Mouse (Mus musculus) bone marrow macrophage, adult 2 months (primary cell): Measurements from ENCODE around the gene Thap8. TPM values are rescaled to one million over a fixed set of nuclear protein-coding genes. Genes with fewer than 3 reads are reported as not detected.

ENCODE experiments used
- H3K27ac ChIP-seq: 2 replicates; pipeline ENCODE4 v1.5.1; 2012; ENCODE audit warnings: low read depth, low read length; ENCODE audit not compliant: insufficient read depth
- H3K4me1 ChIP-seq: 2 replicates; pipeline ENCODE4 v1.6.1; 2012; ENCODE audit warnings: low read length; ENCODE audit not compliant: control insufficient read depth, insufficient read depth
- H3K4me3 ChIP-seq: 2 replicates; pipeline ENCODE4 v1.5.1; 2012; ENCODE audit warnings: mild to moderate bottlenecking, low read length, moderate library complexity; ENCODE audit not compliant: insufficient read depth
- CTCF ChIP-seq: IDR thresholded peaks from 2 replicates; pipeline ENCODE4 v1.5.1; 2012; ENCODE audit warnings: low read depth, mild to moderate bottlenecking, low read length, moderate library complexity
- POLR2A ChIP-seq: IDR thresholded peaks from 2 replicates; pipeline ENCODE4 v1.6.1; 2012; ENCODE audit warnings: mild to moderate bottlenecking, low read depth, low read length, borderline replicate concordance
- polyA plus RNA-seq: library from polyadenylated mRNA; stranded (reverse); fragments of >200 nt; gene quantifications from 2 replicates; pipeline ENCODE4 v1.2.4, GENCODE M21; 2012; ENCODE audit not compliant: missing spikeins, insufficient read depth, insufficient read length

Gene Thap8
- polyA plus RNA-seq, 1 experiment, result 0.55 TPM

DNA sequence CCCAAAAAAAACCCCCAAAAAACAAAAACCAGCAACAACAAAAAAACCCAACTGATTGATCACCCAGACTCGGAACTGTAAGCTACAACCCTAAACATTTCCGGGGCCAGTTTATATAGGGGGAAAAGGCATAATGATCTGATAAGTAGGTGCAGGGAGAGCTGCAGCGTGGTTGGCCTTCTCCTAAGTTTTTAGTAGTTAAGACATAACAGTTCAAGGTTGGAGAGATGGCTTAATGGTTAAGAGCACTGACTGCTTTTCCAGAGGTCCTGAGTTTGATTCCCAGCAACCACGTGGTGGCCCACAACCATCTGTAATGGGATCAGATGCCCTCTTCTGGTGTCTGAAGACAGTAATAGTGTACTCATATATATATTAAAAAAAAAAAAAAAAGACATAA, 1.6 kb downstream of the Thap8 start:
- peak overlapping the region; percentile 94; the same call in 1 of the 2 replicates for H3K27ac ChIP-seq
- TF ChIP-seq POLR2A (no peak), CTCF (no peak)
- H3K4me1 ChIP-seq, result peaks cover 34% of the 10 kb centered on the region
- no peak overlapping the region for H3K4me3 ChIP-seq

DNA sequence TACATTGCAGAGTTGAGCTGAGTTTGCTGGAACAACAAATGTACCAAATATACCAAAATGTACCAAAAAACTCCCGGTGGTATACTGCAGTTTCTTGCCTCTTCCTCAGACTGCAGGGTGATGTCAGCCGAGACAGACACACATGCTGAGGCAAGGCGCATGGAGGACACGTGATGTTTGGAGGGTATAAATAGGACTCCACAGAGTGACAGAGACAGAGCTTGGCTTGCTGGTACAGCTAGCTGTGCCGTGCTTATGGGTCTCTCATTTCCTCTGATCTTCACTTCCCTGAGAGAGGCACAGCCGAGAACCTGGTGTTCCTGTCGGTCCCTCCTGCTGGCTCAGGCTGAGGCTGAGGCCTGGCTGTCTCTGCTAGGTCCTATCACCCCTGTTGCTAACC, 2.8 kb downstream of the Thap8 start:
- Histone ChIP-seq H3K27ac (peak overlapping the region; percentile 67), H3K4me1 (peaks cover 40% of the 10 kb centered on the region), H3K4me3 (no peak overlapping the region)
- TF ChIP-seq CTCF (no peak), POLR2A (no peak)

DNA sequence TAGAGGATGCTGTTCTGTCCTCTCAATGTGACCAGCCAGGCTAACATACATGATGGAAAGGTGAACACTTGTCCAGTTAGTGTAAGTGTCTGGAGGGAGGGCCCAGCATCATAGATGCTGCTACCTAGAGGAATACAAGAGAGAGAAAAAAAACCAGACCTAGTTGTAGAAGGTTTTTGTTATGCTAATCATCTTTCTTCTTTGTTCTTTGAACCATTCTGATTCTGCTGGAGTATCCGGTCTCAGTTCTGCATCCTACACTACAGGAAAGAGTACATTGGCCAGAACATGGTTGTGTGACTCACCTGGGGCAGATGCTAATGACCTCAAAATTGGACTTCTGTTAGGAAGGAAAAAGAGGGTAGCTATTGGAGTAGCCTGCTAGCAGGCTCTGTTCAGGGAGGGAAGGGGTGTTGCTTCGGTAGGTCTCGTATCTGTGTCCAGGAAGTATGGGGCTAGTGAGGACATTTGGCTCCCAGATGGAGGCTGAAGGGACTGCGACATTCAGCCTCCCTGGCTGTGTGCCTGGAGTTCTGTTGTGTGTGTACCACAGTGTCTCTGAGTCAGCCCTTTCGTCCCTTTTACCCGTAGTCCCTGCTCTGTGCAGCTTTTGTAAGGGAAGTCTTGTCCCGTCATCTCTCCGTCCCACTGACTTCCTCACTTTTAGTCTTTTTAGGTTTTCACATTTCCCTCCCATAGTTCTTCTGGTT, 7.0 kb downstream of the Thap8 start:
- TF ChIP-seq CTCF (no peak), POLR2A (no peak)
- Histone ChIP-seq H3K4me3 (no peak overlapping the region), H3K27ac (peak overlapping the region; percentile 1; the same call in 1 of the 2 replicates), H3K4me1 (peaks cover 24% of the 10 kb centered on the region)

DNA sequence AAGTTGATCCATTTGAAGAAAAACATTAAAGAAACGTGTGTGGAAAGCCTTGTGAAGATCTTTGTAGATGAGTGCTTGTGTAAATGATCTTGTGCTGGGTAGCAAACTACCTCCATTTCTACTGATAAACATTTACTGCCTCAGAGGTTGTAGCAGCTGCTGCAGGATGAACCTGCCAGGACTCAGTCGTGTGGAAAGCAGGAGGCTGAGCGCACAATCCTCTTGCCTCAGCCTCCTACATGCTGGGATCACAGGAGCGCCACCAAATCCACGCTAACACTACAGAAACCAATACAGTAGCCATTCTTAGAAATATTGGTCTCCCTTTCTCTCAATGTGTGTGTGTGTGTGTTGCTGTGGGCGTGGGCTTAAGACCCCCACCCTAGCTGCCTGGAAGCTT, 8.2 kb downstream of the Thap8 start:
- TF ChIP-seq POLR2A, result no peak
- no peak for TF ChIP-seq CTCF
- no peak overlapping the region for H3K4me3 ChIP-seq

DNA sequence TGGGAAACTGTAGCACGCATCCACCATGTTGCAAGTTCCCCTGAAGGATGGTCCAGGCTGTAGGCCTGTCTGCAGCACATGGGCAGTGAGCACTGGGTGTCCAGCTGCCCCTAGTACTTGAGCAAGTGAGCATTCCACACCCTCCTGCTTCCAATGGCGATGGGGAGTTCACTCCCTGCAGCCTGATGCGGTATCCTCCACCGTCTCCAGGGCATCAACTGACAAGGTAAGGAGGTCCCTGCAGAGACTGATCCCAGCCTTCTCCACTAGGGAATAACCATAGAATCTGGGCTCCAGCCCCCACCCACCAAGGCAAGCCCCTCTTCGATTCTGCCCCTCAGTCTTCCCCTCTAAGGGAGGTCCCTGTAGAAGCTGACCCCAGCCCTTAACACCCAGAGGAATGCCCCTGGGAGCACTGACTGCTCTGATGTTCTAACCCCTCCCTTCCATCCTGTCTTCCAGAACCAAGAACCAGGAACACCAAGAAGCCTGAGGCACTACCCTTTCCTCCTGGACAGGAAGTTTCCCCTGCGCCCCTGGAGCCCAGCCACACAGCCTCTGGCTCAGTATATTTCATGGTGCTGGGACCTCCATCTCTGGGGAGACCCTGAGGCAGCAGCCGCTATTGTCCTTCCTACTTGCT, 9.3 kb downstream of the Thap8 start:
- no peak overlapping the region for H3K4me3 ChIP-seq
- H3K4me1 ChIP-seq, result peaks cover 14% of the 10 kb centered on the region
- no peak overlapping the region for H3K27ac ChIP-seq
- TF ChIP-seq POLR2A (no peak), CTCF (no peak)

More for the DNA sequence above, 8.2 kb downstream of the Thap8 start:
- H3K4me1 ChIP-seq, result peaks cover 15% of the 10 kb centered on the region
- H3K27ac ChIP-seq, result no peak overlapping the region

DNA sequence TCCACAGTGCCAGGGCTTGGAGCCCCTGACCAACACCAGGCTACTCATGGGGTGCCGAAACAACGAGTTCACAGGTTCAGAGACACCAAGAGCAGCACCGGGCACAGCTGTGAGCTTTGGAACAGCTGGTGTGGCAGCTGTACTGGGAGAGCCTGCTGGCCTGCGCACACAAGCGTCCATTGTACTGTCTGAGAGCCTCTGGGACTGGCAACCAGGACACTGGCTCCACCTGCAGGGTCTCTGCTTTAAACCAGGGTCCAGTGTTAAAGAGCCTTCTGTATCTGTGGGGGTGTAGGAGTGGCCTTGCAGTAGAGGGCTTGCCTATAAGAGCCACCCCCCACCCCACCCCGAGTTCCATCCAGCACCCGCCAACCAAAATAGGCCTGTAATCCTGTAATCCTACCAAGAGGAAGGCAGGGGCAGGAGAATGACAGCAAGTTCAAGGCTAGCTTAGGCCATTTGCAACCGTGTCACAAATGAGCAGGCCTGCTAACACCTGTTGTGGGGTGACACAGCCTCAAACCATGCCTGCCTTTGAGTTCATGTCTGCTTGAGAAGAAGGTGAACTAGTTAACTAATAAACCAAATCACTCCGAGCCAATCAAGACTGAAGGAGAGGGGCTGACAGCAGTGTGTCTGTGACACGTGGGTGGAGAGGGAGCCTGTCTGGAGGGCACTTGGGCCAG, 10.0 kb downstream of the Thap8 start:
- Histone ChIP-seq H3K4me3 (no peak overlapping the region), H3K4me1 (peaks cover 14% of the 10 kb centered on the region), H3K27ac (no peak overlapping the region)
- no peak for TF ChIP-seq POLR2A
- no peak for TF ChIP-seq CTCF

DNA sequence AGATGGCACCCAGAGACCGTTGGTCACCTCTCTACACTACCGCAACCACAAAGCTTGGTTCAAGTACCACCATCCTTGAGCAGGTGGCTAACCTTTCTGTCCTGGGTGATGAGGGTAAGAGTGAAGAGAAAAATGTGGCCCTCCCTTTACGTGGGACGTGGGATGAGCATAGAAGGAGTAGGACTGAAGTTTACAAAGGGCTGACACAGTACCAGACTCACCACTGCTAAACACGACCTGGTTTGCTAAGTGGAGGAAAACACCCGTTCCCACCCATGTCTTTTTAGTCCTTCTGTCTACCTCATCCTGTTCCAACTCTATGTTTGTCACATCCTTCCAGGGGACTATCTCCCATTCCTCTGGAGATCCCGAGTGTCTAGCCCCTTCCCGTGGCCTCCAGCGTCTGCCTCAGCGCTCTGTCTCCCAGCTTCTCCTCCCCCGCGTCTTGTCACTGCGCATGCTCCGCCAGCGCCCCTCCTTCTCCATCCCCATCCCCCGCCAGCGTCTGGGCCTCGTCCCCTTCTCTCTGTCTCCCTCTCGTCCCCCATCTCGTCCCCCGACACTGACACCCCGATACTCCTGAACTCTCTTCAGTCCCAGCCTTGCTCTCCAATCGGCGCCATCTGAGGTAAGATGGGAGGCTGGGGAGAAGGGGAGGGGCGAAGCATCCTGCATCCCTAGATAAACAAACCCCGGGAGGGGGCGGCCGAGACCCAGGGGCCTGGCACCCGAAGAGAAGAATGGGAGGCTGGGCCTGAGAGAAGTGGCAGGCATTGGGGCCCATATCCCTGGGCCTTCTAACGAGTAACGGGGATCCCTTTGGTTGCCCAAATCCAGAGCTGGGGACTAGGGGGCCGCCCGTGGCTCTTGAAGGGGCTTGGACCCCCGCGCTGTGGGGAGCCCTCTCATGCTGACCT, 11.6 kb downstream of the Thap8 start, which contains the start of gene Clip3:
Gene Clip3 (plus strand): TSS at position 514 of the 917 bp plus-strand sequence.
- Histone ChIP-seq H3K4me1 (peaks cover 6% of the 10 kb centered on the region; the same call in 1 of the 2 replicates), H3K27ac (no peak within 1 kb of the TSS), H3K4me3 (no peak within 1 kb of the TSS)
- TF ChIP-seq CTCF (no peak), POLR2A (no peak)

DNA sequence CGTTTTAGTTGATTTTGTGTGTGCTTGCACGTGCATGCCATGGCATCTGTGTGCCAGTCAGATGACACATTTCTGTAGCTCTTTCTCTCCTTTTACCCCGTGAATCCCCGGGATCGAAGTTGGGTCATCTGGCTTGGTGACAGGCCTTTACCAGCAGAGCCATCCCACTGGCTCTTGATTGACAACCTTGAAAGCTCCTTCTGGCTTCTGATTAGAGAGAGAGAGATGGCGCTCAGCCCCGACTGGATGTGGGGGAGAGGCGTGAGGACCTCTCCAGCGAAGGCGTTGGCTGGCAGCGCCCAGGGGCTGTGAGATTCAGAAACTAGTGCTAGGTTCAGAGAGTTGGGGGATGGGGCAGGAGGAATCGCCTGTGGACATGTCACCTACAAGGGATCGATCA, 13.9 kb downstream of the Thap8 start:
- no peak for TF ChIP-seq POLR2A
- TF ChIP-seq CTCF, result no peak
- Histone ChIP-seq H3K4me1 (no peaks in the 10 kb centered on the region), H3K27ac (no peak overlapping the region), H3K4me3 (no peak overlapping the region)

DNA sequence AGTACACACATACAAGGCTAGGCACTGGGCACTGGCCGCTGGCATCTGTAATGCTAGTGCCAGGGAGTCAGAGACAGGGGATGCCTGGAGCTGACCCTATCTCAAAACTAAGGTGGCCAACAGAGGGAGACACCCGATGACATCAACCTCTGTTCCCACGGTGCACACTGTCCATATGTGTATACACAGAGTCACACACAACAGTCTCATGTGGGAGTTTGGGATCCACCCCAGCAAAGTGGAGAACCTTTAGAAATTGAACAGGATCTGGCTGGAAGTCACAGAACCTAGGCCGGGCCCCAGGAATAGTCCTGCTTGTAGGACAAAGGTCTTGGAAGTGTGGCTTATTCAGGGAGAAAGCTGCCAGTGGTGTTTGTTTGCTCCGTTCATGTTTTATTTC, 14.4 kb downstream of the Thap8 start:
- no peaks in the 10 kb centered on the region for H3K4me1 ChIP-seq
- H3K27ac ChIP-seq, result no peak overlapping the region
- no peak overlapping the region for H3K4me3 ChIP-seq
- TF ChIP-seq POLR2A, result no peak
- no peak for TF ChIP-seq CTCF
